Mouse (Mus musculus) embryonic fibroblast, embryonic 13.5 days (primary cell): ENCODE measurements around the gene Ppp2r2c.

Experiments used
- CTCF ChIP-seq: IDR thresholded peaks from 2 replicates; pipeline ENCODE4 v1.5.1; 2011; ENCODE audit warnings: mild to moderate bottlenecking, control low read depth, low read length, moderate library complexity, borderline replicate concordance; ENCODE audit not compliant: insufficient read depth
- POLR2A ChIP-seq: IDR thresholded peaks from 2 replicates; pipeline ENCODE4 v1.6.1; 2011; ENCODE audit warnings: low read depth, mild to moderate bottlenecking, control low read depth, low read length, moderate library complexity

DNA sequence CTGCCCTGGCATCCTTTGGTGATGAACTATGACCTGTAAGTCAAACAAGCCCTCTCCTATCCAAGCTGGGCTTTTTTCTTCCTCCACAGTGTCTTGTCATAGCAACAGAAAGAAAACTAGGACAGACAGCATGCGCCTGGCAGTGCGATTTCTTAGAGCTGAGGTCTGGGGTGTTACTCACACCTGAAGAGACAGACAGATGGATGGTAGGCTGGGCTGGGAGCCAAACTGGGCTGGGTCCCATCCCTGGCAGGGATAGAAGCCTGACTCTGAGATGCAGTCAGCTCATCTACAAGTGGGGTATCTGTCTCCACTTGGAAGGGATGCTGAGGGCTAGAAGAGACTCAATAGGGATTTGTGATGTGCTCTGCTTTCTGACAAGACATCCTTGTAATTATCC, 29.3 kb upstream of the Ppp2r2c start:
- TF ChIP-seq CTCF (no peak), POLR2A (no peak)
